12 mouse cellular contexts compared by ENCODE assay signal in the genomic region with DNA sequence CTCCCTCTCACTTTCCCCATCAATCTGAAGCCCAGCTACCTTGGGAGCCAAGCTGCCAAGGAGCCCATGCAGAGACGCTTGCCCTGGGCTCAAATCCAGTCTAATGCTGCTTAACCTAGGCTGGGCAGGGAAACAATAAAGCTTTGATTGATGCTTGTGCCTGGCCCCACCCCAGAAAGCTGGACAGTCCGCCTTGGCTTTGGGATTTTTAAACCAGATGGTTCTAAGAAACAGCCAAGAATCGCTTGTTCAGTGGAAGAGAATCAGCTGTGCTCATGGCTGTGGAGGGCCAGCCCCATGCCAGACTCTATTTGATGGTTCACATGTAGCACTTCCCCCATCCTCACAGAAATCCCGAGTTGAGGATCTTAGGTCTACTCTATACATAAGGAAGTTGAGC. TPM values are rescaled to one million over a fixed set of nuclear protein-coding genes. Genes with fewer than 3 reads are reported as not detected.
DNase-seq lines count a peak whose midpoint lies in the region; ATAC-seq and TF ChIP-seq lines count a peak whose summit lies in the region.
"Had no signal": no experiment of that assay in that cellular context is flagged by ENCODE, and none has a peak within 500 bp of the region (broad histone marks: within the 10 kb centered on the region; RNA-seq: fewer than 3 reads in every experiment).

No protein-coding gene starts in this region.

- no peak for TF ChIP-seq EP300 in heart, postnatal 0 days (IDR thresholded peaks at IDR 0.05; ENCODE audit: low read depth)

- no peaks in the 10 kb centered on the region for H3K36me3 ChIP-seq in hindbrain, embryonic 14.5 days (replicated peaks; ENCODE audit: control insufficient read depth, insufficient read depth)
- H3K36me3 ChIP-seq in hindbrain, embryonic 11.5 days (ENCODE audit: control insufficient read depth, insufficient read depth, low read length): no peaks in the 10 kb centered on the region
- no peaks in the 10 kb centered on the region for H3K36me3 ChIP-seq in heart, postnatal 0 days (replicated peaks; ENCODE audit: control insufficient read depth, insufficient read depth, low read length)
- H3K36me3 ChIP-seq: embryonic facial prominence, embryonic 15.5 days had no signal

- no peak overlapping the region for H3K4me3 ChIP-seq in hindbrain, embryonic 14.5 days (replicated peaks; ENCODE audit: low read length)
- H3K4me3 ChIP-seq in hindbrain, embryonic 11.5 days (ENCODE audit: low read depth, low read length): no peak overlapping the region
- no peak overlapping the region for H3K4me3 ChIP-seq in heart, postnatal 0 days (ENCODE audit: low read depth, low read length)
- H3K4me3 ChIP-seq: embryonic facial prominence, embryonic 15.5 days had no signal

- ATAC-seq in hindbrain, embryonic 14.5 days (ENCODE audit: low FRiP score): peak; percentile 31; the same call in 1 of the 2 replicates
- no peak for ATAC-seq in hindbrain, embryonic 11.5 days (ENCODE audit: low FRiP score)
- no peak for ATAC-seq in heart, postnatal 0 days (ENCODE audit: insufficient read depth, low read depth)

- TF ChIP-seq CTCF in heart, postnatal 0 days (IDR thresholded peaks at IDR 0.05; ENCODE audit: low read depth): no peak

- H3K27ac ChIP-seq in hindbrain, embryonic 14.5 days: no peak overlapping the region
- H3K27ac ChIP-seq in hindbrain, embryonic 11.5 days (ENCODE audit: low read depth, low read length): no peak overlapping the region
- H3K27ac ChIP-seq in heart, postnatal 0 days (ENCODE audit: low read depth): no peak overlapping the region
- H3K27ac ChIP-seq: embryonic facial prominence, embryonic 15.5 days; macrophage had no signal

- WGBS in hindbrain, embryonic 14.5 days: 63% methylated on average over 4 of the region's 4 CpGs
- 66% methylated on average over 4 of the region's 4 CpGs for WGBS in hindbrain, embryonic 11.5 days
- 71% methylated on average over 4 of the region's 4 CpGs for WGBS in heart, postnatal 0 days

- no peaks in the 10 kb centered on the region for H3K27me3 ChIP-seq in hindbrain, embryonic 14.5 days (ENCODE audit: control insufficient read depth, insufficient read depth, low read length)
- no peaks in the 10 kb centered on the region for H3K27me3 ChIP-seq in hindbrain, embryonic 11.5 days (ENCODE audit: control insufficient read depth, insufficient read depth, low read length)
- no peaks in the 10 kb centered on the region for H3K27me3 ChIP-seq in heart, postnatal 0 days (ENCODE audit: control insufficient read depth, insufficient read depth, low read length)
- H3K27me3 ChIP-seq: CH12.LX; embryonic facial prominence, embryonic 15.5 days had no signal

- no peaks in the 10 kb centered on the region for H3K9me3 ChIP-seq in hindbrain, embryonic 14.5 days (ENCODE audit: control insufficient read depth, low read length)
- no peaks in the 10 kb centered on the region for H3K9me3 ChIP-seq in hindbrain, embryonic 11.5 days (ENCODE audit: control insufficient read depth, low read length)
- no peaks in the 10 kb centered on the region for H3K9me3 ChIP-seq in heart, postnatal 0 days (replicated peaks; ENCODE audit: control insufficient read depth, low read length)
- H3K9me3 ChIP-seq: embryonic facial prominence, embryonic 15.5 days had no signal

- no peak overlapping the region for H3K4me2 ChIP-seq in hindbrain, embryonic 14.5 days (replicated peaks)
- no peak overlapping the region for H3K4me2 ChIP-seq in hindbrain, embryonic 11.5 days (replicated peaks; ENCODE audit: low read depth, low read length)
- H3K4me2 ChIP-seq in heart, postnatal 0 days (ENCODE audit: low read depth, low read length): no peak overlapping the region
- H3K4me2 ChIP-seq: embryonic facial prominence, embryonic 15.5 days had no signal

- no peak overlapping the region for H3K9ac ChIP-seq in hindbrain, embryonic 14.5 days
- no peak overlapping the region for H3K9ac ChIP-seq in hindbrain, embryonic 11.5 days (ENCODE audit: low read depth, low read length)
- H3K9ac ChIP-seq in heart, postnatal 0 days (replicated peaks; ENCODE audit: low read depth, low read length): no peak overlapping the region
- H3K9ac ChIP-seq: embryonic facial prominence, embryonic 15.5 days had no signal

- H3K4me1 ChIP-seq in hindbrain, embryonic 14.5 days (replicated peaks; ENCODE audit: control insufficient read depth, insufficient read depth, low read length): no peaks in the 10 kb centered on the region
- H3K4me1 ChIP-seq in hindbrain, embryonic 11.5 days (replicated peaks; ENCODE audit: control insufficient read depth, insufficient read depth, low read length): no peaks in the 10 kb centered on the region
- no peaks in the 10 kb centered on the region for H3K4me1 ChIP-seq in heart, postnatal 0 days (ENCODE audit: control insufficient read depth, insufficient read depth)

- DNase-seq in hindbrain, embryonic 14.5 days (ENCODE audit: low spot score): no peak
- no peak for DNase-seq in hindbrain, embryonic 11.5 days (ENCODE audit: low spot score)
- peak; percentile 47 for DNase-seq in testis, postnatal 10 days (ENCODE audit: low spot score)
- no peak for DNase-seq in testis, postnatal 14 days (ENCODE audit: low spot score)
- peak; percentile 18 for DNase-seq in heart, postnatal 0 days (ENCODE audit: low spot score)
- no peak for DNase-seq in thymus, postnatal 25 days
- DNase-seq in c-Kit-positive CD71-positive TER-119-positive erythroid progenitor cells, embryonic 14.5 days (ENCODE audit: low spot score): no peak
- no peak for DNase-seq in embryo, embryonic 11 days
- DNase-seq: thymus, postnatal 4 days had no signal

RNA-seq across cellular contexts. Expression of gene Dnajc15, which starts 60.0 kb away (rescaled TPM):
- 90.3 and 95.3 TPM in 2 replicates for polyA plus RNA-seq in hindbrain, embryonic 14.5 days (2014; fragmentation: Nextera tagmentation; extraction: Ambion mirVana)
- 105 and 108 TPM in 2 replicates for polyA plus RNA-seq in hindbrain, embryonic 11.5 days (2014; fragmentation: Nextera tagmentation; extraction: Ambion mirVana)
- total RNA-seq in heart, postnatal 0 days (2014; rRNA removed; ENCODE audit: low replicate concordance): 9.9 and 17.2 TPM in 2 replicates
- 241 and 268 TPM in 2 replicates for polyA plus RNA-seq in heart, postnatal 0 days (2015; fragmentation: Nextera tagmentation; extraction: Ambion mirVana)

Comparison
In these comparisons a context has a peak if more than half of its experiments do, and no peak if none do; other contexts are left out.
1. DNase-seq: peak in testis, postnatal 10 days (single experiment) and heart, postnatal 0 days (single experiment); none in hindbrain, embryonic 14.5 days (single experiment), hindbrain, embryonic 11.5 days (single experiment), testis, postnatal 14 days (single experiment), thymus, postnatal 25 days (single experiment), c-Kit-positive CD71-positive TER-119-positive erythroid progenitor cells, embryonic 14.5 days (single experiment) and embryo, embryonic 11 days (single experiment).